Mouse (Mus musculus) urinary bladder, postnatal 0 days (tissue): ENCODE results near the gene Olfr1150-ps1. TPM values are rescaled to one million over a fixed set of nuclear protein-coding genes. Genes with fewer than 3 reads are reported as not detected.

Experiments
- polyA plus RNA-seq: library from polyadenylated mRNA; unstranded; fragments of >200 nt; fragmentation: Nextera tagmentation; extraction: Ambion mirVana; gene quantifications from 2 replicates; pipeline ENCODE4 v1.2.1, GENCODE M21; 2015

Gene Olfr1150-ps1
- not detected in 2 replicates for polyA plus RNA-seq

GRCm38 (mm10) chr2:87843693-87844092, at the start of gene Olfr1150-ps1:
TSS of gene Olfr1150-ps1 (plus strand) at chr2:87843993.

GRCm38 (mm10) chr2:87800292-87800691, 43.5 kb upstream of the Olfr1150-ps1 start, which contains the start of gene Olfr1143:
TSS of gene Olfr1143 (plus strand) at chr2:87800592.

GRCm38 (mm10) chr2:87809522-87809921, 34.3 kb upstream of the Olfr1150-ps1 start, which contains the start of gene Olfr1145:
TSS of gene Olfr1145 (plus strand) at chr2:87809822.

GRCm38 (mm10) chr2:87830233-87830632, 13.6 kb upstream of the Olfr1150-ps1 start, which contains the start of gene Olfr1148:
TSS of gene Olfr1148 (plus strand) at chr2:87830533.

GRCm38 (mm10) chr2:87855562-87855961, 11.8 kb downstream of the Olfr1150-ps1 start, which contains the start of gene Olfr1151:
TSS of gene Olfr1151 (plus strand) at chr2:87855862.

GRCm38 (mm10) chr2:87866192-87866591, 22.4 kb downstream of the Olfr1150-ps1 start, which contains the start of gene Olfr1152:
TSS of gene Olfr1152 (plus strand) at chr2:87866492.

GRCm38 (mm10) chr2:87894662-87895061, 50.9 kb downstream of the Olfr1150-ps1 start, which contains the start of gene Olfr1153:
TSS of gene Olfr1153 (plus strand) at chr2:87894962.

Other genes with a start within 250 kb of the Olfr1150-ps1 start
- not detected in 2 replicates for gene Olfr1130, start 237.8 kb upstream of the Olfr1150-ps1 start, polyA plus RNA-seq
- not detected in 2 replicates for gene Olfr1131, start 216.9 kb upstream of the Olfr1150-ps1 start, polyA plus RNA-seq
- not detected in 2 replicates for gene Olfr1132, start 206.5 kb upstream of the Olfr1150-ps1 start, polyA plus RNA-seq
- not detected in 2 replicates for gene Olfr1133, start 196.6 kb upstream of the Olfr1150-ps1 start, polyA plus RNA-seq
- gene Olfr1134, start 185.5 kb upstream of the Olfr1150-ps1 start, polyA plus RNA-seq: not detected in 2 replicates
- not detected in 2 replicates for gene Olfr1135, start 170.3 kb upstream of the Olfr1150-ps1 start, polyA plus RNA-seq
- not detected in 2 replicates for gene Olfr1136, start 150.0 kb upstream of the Olfr1150-ps1 start, polyA plus RNA-seq
- gene Olfr1137, start 130.8 kb upstream of the Olfr1150-ps1 start, polyA plus RNA-seq: not detected in 2 replicates
- not detected in 2 replicates for gene Olfr1138, start 104.0 kb upstream of the Olfr1150-ps1 start, polyA plus RNA-seq
- not detected in 2 replicates for gene Olfr1140, start 100.2 kb upstream of the Olfr1150-ps1 start, polyA plus RNA-seq
- gene Olfr1141, start 90.0 kb upstream of the Olfr1150-ps1 start, polyA plus RNA-seq: not detected in 2 replicates
- not detected in 2 replicates for gene Olfr152, start 64.5 kb upstream of the Olfr1150-ps1 start, polyA plus RNA-seq
- not detected in 2 replicates for gene Olfr1143, start 43.4 kb upstream of the Olfr1150-ps1 start, polyA plus RNA-seq
- gene Olfr1145, start 34.2 kb upstream of the Olfr1150-ps1 start, polyA plus RNA-seq: not detected in 2 replicates
- not detected in 2 replicates for gene Olfr1148, start 13.5 kb upstream of the Olfr1150-ps1 start, polyA plus RNA-seq
- not detected in 2 replicates for gene Olfr1151, start 11.9 kb downstream of the Olfr1150-ps1 start, polyA plus RNA-seq
- not detected in 2 replicates for gene Olfr1152, start 22.5 kb downstream of the Olfr1150-ps1 start, polyA plus RNA-seq
- gene Olfr1153, start 51.0 kb downstream of the Olfr1150-ps1 start, polyA plus RNA-seq: not detected in 2 replicates
- gene Olfr1154, start 61.2 kb downstream of the Olfr1150-ps1 start, polyA plus RNA-seq: not detected in 2 replicates
- gene Olfr1155, start 101.1 kb downstream of the Olfr1150-ps1 start, polyA plus RNA-seq: not detected in 2 replicates
- gene Olfr1156, start 109.1 kb downstream of the Olfr1150-ps1 start, polyA plus RNA-seq: not detected in 2 replicates
- not detected in 2 replicates for gene Olfr1157, start 124.3 kb downstream of the Olfr1150-ps1 start, polyA plus RNA-seq
- gene Olfr74, start 130.7 kb downstream of the Olfr1150-ps1 start, polyA plus RNA-seq: not detected in 2 replicates
- gene Olfr1158, start 146.1 kb downstream of the Olfr1150-ps1 start, polyA plus RNA-seq: not detected in 2 replicates
- not detected in 2 replicates for gene Olfr1160, start 164.3 kb downstream of the Olfr1150-ps1 start, polyA plus RNA-seq
- not detected in 2 replicates for gene Olfr1161, start 178.8 kb downstream of the Olfr1150-ps1 start, polyA plus RNA-seq
- gene Olfr73, start 193.7 kb downstream of the Olfr1150-ps1 start, polyA plus RNA-seq: 0.05 TPM in 1 of 2 replicates, not detected in the other
- not detected in 2 replicates for gene Olfr1162, start 207.1 kb downstream of the Olfr1150-ps1 start, polyA plus RNA-seq
- not detected in 2 replicates for gene Olfr1163, start 227.8 kb downstream of the Olfr1150-ps1 start, polyA plus RNA-seq
- not detected in 2 replicates for gene Olfr1164, start 250.0 kb downstream of the Olfr1150-ps1 start, polyA plus RNA-seq